Mouse (Mus musculus) brain, embryonic 14.5 days (tissue): ENCODE data around the gene Clpx.
"Not testable (repeated sequence)": the region's sequence is repeated elsewhere in the genome, so short reads cannot be mapped to it uniquely, and the experiment has no call there.

ENCODE experiments used
- CTCF ChIP-seq: fragments of 200-500 bp; IDR thresholded peaks from 2 replicates; pipeline ENCODE4 v1.5.1; 2012; ENCODE audit warnings: inconsistent platforms, mild to moderate bottlenecking, moderate library complexity, borderline replicate concordance; ENCODE audit not compliant: insufficient read depth, insufficient read length; ENCODE audit errors: extremely low read depth
- POLR2A ChIP-seq: fragments of 200-500 bp; IDR thresholded peaks from 2 replicates; pipeline ENCODE4 v1.6.1; 2012; ENCODE audit warnings: mild to moderate bottlenecking, inconsistent platforms, borderline replicate concordance; ENCODE audit not compliant: poor library complexity, insufficient read depth, insufficient read length, severe bottlenecking; ENCODE audit errors: extremely low read depth

- not testable (repeated sequence) for TF ChIP-seq CTCF, POLR2A
Measured at GRCm38 (mm10) chr9:65345439-65345838, 51.4 kb downstream of the Clpx start.
